Mouse (Mus musculus) midbrain, embryonic 10.5 days (tissue): ENCODE data around the gene Stag1. TPM values are rescaled to one million over a fixed set of nuclear protein-coding genes. Genes with fewer than 3 reads are reported as not detected.

ENCODE experiments used
- DNase-seq: peaks from one replicate; pipeline ENCODE4 v3.0.0-alpha.2; 2017; ENCODE audit warnings: low spot score
- H3K27ac ChIP-seq: fragments of 300-500 bp; sonication (generic); replicated peaks from 2 replicates; pipeline ENCODE4 v1.5.1; 2016; ENCODE audit warnings: mild to moderate bottlenecking
- H3K27me3 ChIP-seq: fragments of 300-500 bp; sonication (generic); 2 replicates; pipeline ENCODE4 v1.6.1; 2016; ENCODE audit warnings: low read depth, mild to moderate bottlenecking; ENCODE audit not compliant: poor library complexity, severe bottlenecking
- H3K36me3 ChIP-seq: fragments of 300-500 bp; sonication (generic); 2 replicates; pipeline ENCODE4 v1.6.1; 2016; ENCODE audit warnings: mild to moderate bottlenecking, moderate library complexity
- H3K4me1 ChIP-seq: fragments of 300-500 bp; sonication (generic); 2 replicates; pipeline ENCODE4 v1.6.1; 2016
- H3K4me3 ChIP-seq: fragments of 300-500 bp; sonication (generic); 2 replicates; pipeline ENCODE4 v1.5.1; 2016; ENCODE audit warnings: mild to moderate bottlenecking, moderate library complexity
- H3K9me3 ChIP-seq: fragments of 300-500 bp; sonication (generic); replicated peaks from 2 replicates; pipeline ENCODE4 v1.6.1; 2016; ENCODE audit warnings: mild to moderate bottlenecking
- WGBS: fragments of 180-500 bp; shearing (Covaris S2); methylation state at CpG from one replicate; pipeline ENCODE4 v1.1.7; 2016; 5-methylcytosine and 5-hydroxymethylcytosine counted together
- polyA plus RNA-seq: library from polyadenylated mRNA; unstranded; fragments of >200 nt; fragmentation: Nextera tagmentation; extraction: Ambion mirVana; gene quantifications from 2 replicates; pipeline ENCODE4 v1.2.1, GENCODE M21; 2016

Gene Stag1
- polyA plus RNA-seq, 1 experiment from 2014 or later, result 51.6 TPM

DNA sequence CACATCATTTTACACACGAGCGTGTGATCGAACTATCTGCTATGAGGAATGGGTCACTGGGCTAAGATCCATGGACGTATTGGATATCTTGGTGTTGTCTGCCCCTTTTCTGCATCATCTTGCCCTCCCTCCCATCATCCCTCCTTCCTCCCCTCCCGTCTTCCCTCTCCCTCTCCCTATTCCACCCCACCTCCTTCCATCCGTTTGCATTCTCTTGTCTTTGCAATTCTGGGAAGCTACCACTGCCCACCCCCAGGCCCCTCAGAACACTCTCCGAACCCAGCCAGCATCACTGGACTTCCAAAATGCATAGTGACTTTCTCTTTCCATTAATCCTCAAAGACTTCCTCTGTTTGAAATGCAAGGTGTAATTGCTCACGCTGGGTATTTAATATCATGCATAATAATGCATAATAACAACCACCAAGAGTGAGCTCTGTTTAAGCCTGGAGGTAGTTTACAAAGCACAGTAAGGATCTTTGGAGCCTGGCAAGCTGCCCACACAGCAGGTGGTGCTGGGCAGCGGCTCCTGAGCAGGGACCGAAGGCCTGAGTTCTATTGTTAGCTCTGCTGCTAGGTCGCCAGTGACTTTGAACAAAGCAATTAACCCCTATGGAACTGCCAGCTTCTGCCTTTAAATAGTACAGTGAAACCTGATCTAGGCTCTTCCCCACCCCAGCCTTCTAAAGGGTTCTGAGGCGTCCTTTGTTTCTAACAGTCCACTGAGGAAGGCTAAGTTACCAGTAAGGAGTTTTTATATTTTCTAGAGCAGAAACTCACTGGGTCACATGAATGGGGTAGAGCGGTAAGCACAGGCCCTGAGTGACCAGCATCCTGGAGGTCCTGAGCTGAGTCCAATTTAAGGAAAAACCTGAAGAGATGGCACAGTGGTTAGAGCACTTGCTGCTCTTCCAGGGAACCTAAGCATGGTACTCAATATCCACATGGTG is 15.8 kb upstream of the Stag1 start:
- 29% methylated on average over 13 of the region's 13 CpGs for WGBS
- Histone ChIP-seq H3K27ac (peak overlapping the region; percentile 72), H3K4me1 (peaks cover 39% of the 10 kb centered on the region), H3K27me3 (no peaks in the 10 kb centered on the region), H3K4me3 (no peak overlapping the region), H3K9me3 (no peaks in the 10 kb centered on the region), H3K36me3 (no peaks in the 10 kb centered on the region)
- DNase-seq, result peak; percentile 33

DNA sequence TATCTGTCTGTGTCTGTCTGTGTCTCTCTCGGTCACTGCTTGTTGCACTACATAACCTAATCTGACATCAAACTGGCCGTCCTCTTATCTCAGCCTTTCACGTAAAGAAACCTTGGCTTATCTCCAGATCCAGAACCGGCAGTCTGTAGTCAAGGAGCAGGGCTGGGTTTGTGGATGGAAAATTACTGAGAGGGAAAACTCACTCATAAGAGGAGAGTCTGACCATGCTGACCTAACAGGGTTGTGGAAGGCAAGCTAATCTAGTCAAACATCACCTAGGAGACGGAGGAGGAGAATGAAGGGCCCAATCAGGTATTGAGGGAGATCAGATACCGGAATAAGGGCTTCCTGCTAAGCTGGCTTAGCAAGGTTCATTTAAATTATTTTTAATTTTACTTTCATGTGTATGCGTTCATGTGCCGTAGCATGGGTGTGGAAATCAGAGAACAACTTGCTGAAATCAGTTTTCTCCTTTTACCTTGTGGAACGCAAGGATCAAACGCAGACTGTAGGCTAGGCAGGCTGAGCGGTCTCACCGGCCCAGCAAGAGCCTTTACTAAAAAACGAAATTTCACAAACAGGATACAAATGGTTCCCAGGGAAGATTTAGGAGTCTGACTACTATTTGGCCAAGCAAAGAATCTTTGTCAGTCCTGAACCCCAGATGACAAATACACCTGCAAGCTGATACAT is 14.6 kb upstream of the Stag1 start:
- no peak for DNase-seq
- no peaks in the 10 kb centered on the region for H3K36me3 ChIP-seq
- 67% methylated on average over 13 of the region's 13 CpGs for WGBS
- H3K4me3 ChIP-seq, result no peak overlapping the region
- H3K9me3 ChIP-seq, result no peaks in the 10 kb centered on the region
- H3K4me1 ChIP-seq, result peaks cover 39% of the 10 kb centered on the region
- H3K27ac ChIP-seq, result no peak overlapping the region; the same call in 1 of the 2 replicates
- H3K27me3 ChIP-seq, result no peaks in the 10 kb centered on the region

DNA sequence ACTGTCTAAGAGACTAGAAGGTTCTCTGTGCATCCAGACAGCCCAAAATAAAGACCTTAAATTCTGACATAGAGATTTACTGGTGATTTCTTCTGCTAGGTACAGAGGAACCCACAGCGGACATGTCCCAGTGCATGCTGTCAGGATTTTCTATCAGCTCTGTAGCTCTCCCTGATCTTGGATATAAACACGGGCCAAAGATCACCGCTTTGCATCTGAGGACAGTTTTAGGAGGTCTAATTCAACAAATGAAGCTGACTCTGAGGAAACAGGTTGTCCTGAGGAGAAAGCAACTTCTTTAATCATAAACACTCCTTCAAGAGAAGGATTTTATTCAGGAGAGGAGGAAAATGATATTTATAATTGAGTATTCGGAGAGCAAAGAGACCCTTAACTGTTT is 13.6 kb upstream of the Stag1 start:
- H3K4me3 ChIP-seq, result no peak overlapping the region
- H3K27ac ChIP-seq, result no peak overlapping the region
- WGBS, result 88% methylated on average over 4 of the region's 4 CpGs
- DNase-seq, result no peak
- H3K9me3 ChIP-seq, result no peaks in the 10 kb centered on the region
- H3K4me1 ChIP-seq, result peaks cover 39% of the 10 kb centered on the region
- H3K36me3 ChIP-seq, result no peaks in the 10 kb centered on the region
- H3K27me3 ChIP-seq, result no peaks in the 10 kb centered on the region

DNA sequence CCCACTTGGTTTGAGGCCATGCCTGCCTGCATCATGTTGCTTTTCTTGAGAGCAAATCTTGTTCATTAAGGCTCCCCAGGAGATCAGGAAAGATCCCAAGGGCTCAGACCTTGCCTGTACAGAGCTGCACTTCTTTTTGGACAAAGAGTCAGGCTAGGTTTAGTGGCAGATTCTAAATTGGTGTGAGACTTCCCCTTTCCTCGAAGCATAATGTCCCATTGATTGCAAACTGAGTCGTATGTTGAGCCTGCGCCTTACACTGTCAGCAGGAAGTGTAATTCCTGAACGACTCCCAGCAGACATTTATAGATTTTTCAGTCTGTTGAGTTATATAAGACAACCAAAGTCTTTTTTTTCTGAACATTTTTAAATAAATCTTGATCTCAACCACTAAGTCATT is 7.1 kb upstream of the Stag1 start:
- WGBS, result 79% methylated on average over 4 of the region's 4 CpGs
- H3K4me3 ChIP-seq, result no peak overlapping the region

DNA sequence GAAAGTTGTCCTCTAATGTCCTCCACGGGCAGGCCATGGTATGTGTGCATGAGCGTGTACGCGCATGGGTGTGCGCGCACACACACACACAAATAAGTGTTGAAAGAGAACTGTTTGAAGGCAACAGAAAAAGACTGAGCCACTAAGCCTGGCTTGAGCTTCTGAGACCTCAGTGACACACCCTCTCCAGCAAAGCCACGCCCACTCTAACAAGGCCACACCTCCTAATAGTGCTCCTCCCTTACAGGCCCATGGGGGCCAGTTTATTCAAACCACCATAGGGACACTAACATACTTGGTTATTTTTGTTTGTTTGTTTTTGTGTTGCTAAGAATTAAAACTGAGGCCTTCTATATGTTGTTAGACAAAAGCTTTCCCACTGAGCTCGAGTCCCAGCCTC is 1.3 kb upstream of the Stag1 start:
- WGBS, result 91% methylated on average over 8 of the region's 8 CpGs
- DNase-seq, result no peak
- Histone ChIP-seq H3K9me3 (no peaks in the 10 kb centered on the region), H3K36me3 (no peaks in the 10 kb centered on the region), H3K4me1 (peaks cover 15% of the 10 kb centered on the region), H3K27ac (no peak overlapping the region), H3K4me3 (no peak overlapping the region), H3K27me3 (no peaks in the 10 kb centered on the region)

More for the DNA sequence above, 7.1 kb upstream of the Stag1 start:
- peaks cover 5% of the 10 kb centered on the region; the same call in 1 of the 2 replicates for H3K4me1 ChIP-seq
- no peak for DNase-seq
- H3K9me3 ChIP-seq, result no peaks in the 10 kb centered on the region
- H3K27ac ChIP-seq, result no peak overlapping the region
- no peaks in the 10 kb centered on the region for H3K27me3 ChIP-seq
- no peaks in the 10 kb centered on the region for H3K36me3 ChIP-seq

DNA sequence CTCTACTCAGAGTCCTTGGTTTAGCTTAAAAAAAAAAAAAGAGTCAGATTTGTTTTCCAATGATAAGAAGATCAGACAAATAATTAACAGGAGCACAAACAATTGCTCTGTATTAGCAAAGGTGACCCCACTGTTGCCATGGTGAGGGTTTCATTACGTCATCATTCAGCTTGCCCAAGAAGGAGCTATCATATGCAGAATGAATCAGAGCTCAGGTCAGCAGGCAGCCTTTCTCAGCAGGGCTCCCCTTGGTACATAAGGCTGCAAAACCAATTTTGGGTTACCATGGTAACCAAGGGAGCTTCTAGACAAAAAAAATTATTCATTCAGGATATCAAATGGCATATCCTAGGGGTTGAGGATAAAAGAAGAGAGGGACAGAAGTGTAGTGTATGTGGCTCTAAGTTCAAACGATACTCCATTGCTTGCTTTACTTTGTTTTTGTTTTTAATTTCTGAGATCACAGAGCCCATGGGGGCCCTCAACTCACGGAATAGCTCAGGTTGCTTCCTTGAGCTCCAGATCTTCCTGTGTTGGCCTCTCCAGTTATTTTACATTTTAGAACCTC is 2.2 kb downstream of the Stag1 start:
- Histone ChIP-seq H3K27me3 (no peaks in the 10 kb centered on the region), H3K9me3 (no peaks in the 10 kb centered on the region), H3K27ac (no peak overlapping the region), H3K36me3 (no peaks in the 10 kb centered on the region), H3K4me1 (peaks cover 10% of the 10 kb centered on the region), H3K4me3 (no peak overlapping the region)
- WGBS, result 59% methylated on average over 3 of the region's 3 CpGs
- no peak for DNase-seq

DNA sequence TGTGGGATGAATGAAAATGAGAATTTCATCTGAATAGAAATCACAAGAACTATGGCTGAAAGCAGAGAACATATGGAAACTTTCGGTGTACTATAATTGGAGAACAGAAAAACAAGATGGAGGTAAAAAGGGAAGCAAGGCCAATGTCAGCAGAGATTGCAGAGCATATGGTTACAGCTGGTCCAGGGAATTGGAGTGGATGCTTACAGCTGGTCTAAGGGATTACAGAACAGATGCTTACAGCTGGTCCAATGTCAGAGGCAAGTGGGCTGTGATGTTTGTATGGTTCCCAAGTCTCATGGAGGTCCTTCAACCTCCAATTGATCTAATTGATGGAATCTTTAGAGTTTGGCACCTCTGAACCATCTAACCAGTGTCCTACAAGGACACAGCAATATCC is 4.5 kb downstream of the Stag1 start:
- Histone ChIP-seq H3K4me3 (no peak overlapping the region), H3K9me3 (no peaks in the 10 kb centered on the region), H3K27ac (no peak overlapping the region)

DNA sequence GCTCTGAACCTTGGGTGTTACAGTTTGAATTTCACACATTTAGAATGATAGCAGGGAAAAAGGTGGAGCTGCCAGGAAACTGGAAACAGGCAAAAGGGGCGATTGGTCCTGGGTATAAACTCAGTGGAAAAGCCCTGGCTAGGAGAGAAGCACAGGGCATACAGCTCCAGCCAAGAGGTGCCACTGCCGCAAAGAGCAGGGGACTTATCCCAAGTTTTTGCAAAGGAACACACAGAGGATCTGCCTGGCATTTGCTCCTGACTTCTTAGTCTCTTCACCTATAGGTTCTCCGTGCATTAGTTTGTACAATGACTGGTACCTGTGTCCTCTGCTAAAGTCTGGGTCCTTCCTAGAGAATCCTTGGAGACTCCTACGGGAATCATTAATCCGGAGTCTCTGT is 5.6 kb downstream of the Stag1 start:
- H3K4me3 ChIP-seq, result no peak overlapping the region
- H3K27ac ChIP-seq, result no peak overlapping the region
- no peaks in the 10 kb centered on the region for H3K9me3 ChIP-seq
- DNase-seq, result no peak
- peaks cover 12% of the 10 kb centered on the region for H3K4me1 ChIP-seq
- H3K36me3 ChIP-seq, result no peaks in the 10 kb centered on the region
- no peaks in the 10 kb centered on the region for H3K27me3 ChIP-seq
- 84% methylated on average over 5 of the region's 5 CpGs for WGBS

More for the DNA sequence above, 4.5 kb downstream of the Stag1 start:
- 93% methylated on average over 1 of the region's 1 CpGs for WGBS
- Histone ChIP-seq H3K36me3 (no peaks in the 10 kb centered on the region), H3K4me1 (peaks cover 12% of the 10 kb centered on the region), H3K27me3 (no peaks in the 10 kb centered on the region)
- DNase-seq, result no peak

DNA sequence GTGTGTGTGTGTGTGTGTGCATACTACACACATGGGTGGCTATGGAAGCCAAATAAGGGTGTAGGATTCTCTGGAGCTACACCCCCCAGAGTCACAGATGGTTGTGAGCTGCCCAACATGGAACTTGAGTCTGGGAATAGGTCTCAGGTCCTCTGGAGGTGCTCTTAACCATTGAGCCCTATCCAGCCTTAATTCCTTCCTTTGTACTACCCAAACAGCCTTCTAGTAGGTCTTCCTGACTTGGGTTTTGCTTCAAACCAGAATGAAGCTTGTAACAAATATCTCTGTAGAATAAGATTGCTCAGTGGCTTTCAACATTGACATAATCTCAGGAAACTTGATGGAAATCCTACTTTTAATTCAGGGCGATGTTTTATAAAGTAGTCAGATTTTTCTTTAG is 7.9 kb downstream of the Stag1 start:
- Histone ChIP-seq H3K4me1 (0 out of 2 replicates have a peak, but pooled peaks cover 2% of the 10 kb centered on the region), H3K27ac (no peak overlapping the region), H3K4me3 (no peak overlapping the region), H3K27me3 (no peaks in the 10 kb centered on the region), H3K9me3 (no peaks in the 10 kb centered on the region), H3K36me3 (no peaks in the 10 kb centered on the region)
- DNase-seq, result no peak
- WGBS, result 93% methylated on average over 1 of the region's 1 CpGs

DNA sequence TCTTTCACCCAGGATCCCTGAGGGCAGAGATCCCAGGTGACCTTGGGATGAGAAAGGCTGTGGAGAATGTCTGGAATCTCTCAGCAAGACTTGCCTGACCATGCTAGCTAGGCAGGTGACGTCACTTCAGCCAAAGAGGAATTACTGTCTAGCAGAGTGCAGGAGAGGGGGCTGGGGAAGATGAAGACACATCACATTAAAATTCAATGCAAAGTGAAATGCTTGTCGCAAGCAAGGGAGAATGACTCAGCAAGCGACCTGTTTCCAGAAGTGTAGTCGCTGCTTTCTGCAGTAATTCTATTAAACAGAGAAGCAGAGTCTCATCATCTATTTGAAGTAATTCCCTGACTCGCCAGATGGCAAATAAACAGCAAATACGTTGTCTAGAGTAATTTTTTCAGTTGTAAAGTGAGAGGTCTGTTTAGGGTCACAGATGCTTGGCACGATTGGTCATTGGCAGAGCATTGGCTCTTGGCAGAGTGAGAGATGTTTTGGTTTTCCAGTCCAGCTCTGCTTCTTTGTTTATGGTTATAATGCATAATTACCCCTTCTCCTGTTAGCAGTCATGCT is 8.5 kb downstream of the Stag1 start:
- Histone ChIP-seq H3K27me3 (no peaks in the 10 kb centered on the region), H3K4me1 (0 out of 2 replicates have a peak, but pooled peaks cover 2% of the 10 kb centered on the region), H3K27ac (no peak overlapping the region), H3K9me3 (no peaks in the 10 kb centered on the region), H3K4me3 (no peak overlapping the region), H3K36me3 (no peaks in the 10 kb centered on the region)
- WGBS, result 71% methylated on average over 7 of the region's 7 CpGs
- no peak for DNase-seq

DNA sequence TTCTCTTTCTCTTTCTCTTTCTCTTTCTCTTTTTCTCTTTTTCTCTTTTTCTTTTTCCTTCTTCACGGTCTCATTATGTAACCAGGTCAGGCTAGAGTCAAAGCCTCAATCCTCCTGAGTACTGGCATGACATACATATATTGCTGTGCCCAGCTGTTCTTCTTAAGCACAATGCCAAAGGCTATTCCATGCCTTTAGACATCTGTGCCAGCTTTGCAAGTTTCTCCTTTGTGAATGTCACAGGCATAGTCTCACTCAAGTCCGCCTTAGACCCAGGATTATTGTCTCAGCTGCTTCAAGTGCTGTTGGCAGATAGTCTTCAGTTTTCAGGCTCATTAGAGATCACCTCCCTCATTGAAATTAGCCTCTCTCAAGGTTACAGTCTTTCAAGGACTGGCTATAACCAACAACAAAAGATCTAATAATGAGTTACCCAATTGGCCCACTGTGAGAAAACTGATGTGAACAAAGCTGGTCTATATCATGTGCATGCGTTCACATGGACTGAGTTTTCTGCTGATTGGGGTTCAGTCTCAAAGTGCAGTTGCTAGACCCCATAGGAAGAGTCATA is 16.0 kb downstream of the Stag1 start:
- Histone ChIP-seq H3K9me3 (no peaks in the 10 kb centered on the region), H3K27me3 (no peaks in the 10 kb centered on the region), H3K36me3 (no peaks in the 10 kb centered on the region), H3K4me3 (no peak overlapping the region), H3K27ac (no peak overlapping the region), H3K4me1 (peaks cover 9% of the 10 kb centered on the region)
- no peak for DNase-seq
- 87% methylated on average over 3 of the region's 3 CpGs for WGBS

DNA sequence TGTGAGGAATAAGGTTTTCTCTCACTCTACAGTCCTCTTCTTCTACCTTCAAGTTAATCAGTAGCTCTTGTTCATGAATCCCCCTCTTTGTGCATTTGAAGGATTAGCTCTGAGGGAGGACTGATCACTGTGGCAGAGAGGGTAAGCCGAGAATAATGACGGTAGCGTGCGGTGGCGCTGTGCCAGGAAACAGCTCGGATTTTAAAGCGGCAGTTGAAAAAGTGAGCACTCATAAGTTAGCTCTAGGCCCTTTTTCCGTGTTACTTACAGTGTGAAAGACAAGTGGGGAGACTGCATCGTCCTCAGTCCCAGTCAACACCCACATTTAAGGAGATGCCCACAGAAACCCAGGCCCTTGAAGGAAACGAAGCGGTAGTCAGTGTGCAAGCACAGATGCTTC is 19.3 kb downstream of the Stag1 start:
- Histone ChIP-seq H3K27ac (peak overlapping the region; percentile 69), H3K9me3 (no peaks in the 10 kb centered on the region), H3K27me3 (no peaks in the 10 kb centered on the region), H3K4me3 (no peak overlapping the region), H3K36me3 (no peaks in the 10 kb centered on the region), H3K4me1 (peaks cover 9% of the 10 kb centered on the region)
- DNase-seq, result no peak
- 53% methylated on average over 11 of the region's 11 CpGs for WGBS
